Mouse (Mus musculus) liver, postnatal 0 days (tissue): ENCODE data around the gene Rdh7.

Experiments used
- CTCF ChIP-seq: sonication (generic); IDR thresholded peaks from 2 replicates; pipeline ENCODE4 v1.5.1; 2016; ENCODE audit warnings: antibody characterized with exemption, low read depth
- EP300 ChIP-seq: IDR thresholded peaks from 2 replicates; pipeline ENCODE4 v1.6.1; 2016; ENCODE audit warnings: antibody characterized with exemption, low read depth, mild to moderate bottlenecking

DNA sequence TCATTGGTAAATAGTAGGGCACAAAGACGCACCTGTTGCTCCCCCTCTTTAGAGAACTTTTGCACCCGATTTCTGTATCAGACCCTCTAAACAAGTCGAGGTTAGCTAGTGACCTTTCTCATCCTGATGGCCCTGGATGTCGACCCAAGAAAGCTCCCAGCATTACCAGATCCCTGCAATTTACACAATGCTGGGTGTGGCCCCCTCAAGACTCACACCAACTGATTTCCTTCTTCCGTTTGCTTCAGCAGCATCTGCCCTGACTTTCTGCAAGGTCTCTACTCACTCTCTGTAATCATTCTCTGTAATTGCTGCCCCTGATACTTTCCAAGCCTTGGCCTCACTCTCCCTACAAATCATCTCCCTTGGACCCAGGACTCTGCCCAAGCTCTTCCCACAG is 8.1 kb upstream of the Rdh7 start:
- TF ChIP-seq EP300 (no peak), CTCF (no peak)
